Mouse (Mus musculus): ENCODE measurements around the gene Grid2. TPM values are rescaled to one million over a fixed set of nuclear protein-coding genes. Genes with fewer than 3 reads are reported as not detected.

Grid2 gene
- polyA plus RNA-seq, 1 experiment from 2014 or later: 0.07 TPM

- Histone ChIP-seq H3K9ac (no peak overlapping the region), H3K27ac (no peak overlapping the region), H3K4me3 (replicated peaks) (no peak overlapping the region), H3K36me3 (no peaks in the 10 kb centered on the region), H3K9me3 (replicated peaks) (no peaks in the 10 kb centered on the region), H3K4me2 (no peak overlapping the region), H3K4me1 (replicated peaks) (no peaks in the 10 kb centered on the region), H3K27me3 (no peaks in the 10 kb centered on the region)
- DNase-seq: no peak
- ATAC-seq (ENCODE audit: low read depth): no peak
- WGBS (ENCODE audit: insufficient replicate concordance): 75% methylated on average over 1 of the region's 1 CpGs
Observed at GRCm38 (mm10) chr6:64326936-64327335, 1071.3 kb downstream of the Grid2 start.

GRCm38 (mm10) chr6:64327876-64328275 lies 1072.2 kb downstream of the Grid2 start:
- Histone ChIP-seq H3K4me3 (replicated peaks) (no peak overlapping the region), H3K27ac (no peak overlapping the region), H3K27me3 (no peaks in the 10 kb centered on the region), H3K4me1 (replicated peaks) (no peaks in the 10 kb centered on the region), H3K9ac (no peak overlapping the region), H3K36me3 (no peaks in the 10 kb centered on the region), H3K9me3 (replicated peaks) (no peaks in the 10 kb centered on the region), H3K4me2 (no peak overlapping the region)
- DNase-seq (no peak), ATAC-seq (ENCODE audit: low read depth) (no peak)
- WGBS (ENCODE audit: insufficient replicate concordance): 56% methylated on average over 3 of the region's 3 CpGs

- 66% methylated on average over 4 of the region's 4 CpGs for WGBS (ENCODE audit: insufficient replicate concordance)
- H3K27ac ChIP-seq: no peak overlapping the region
- H3K4me2 ChIP-seq: no peak overlapping the region
- H3K9me3 ChIP-seq (replicated peaks): no peaks in the 10 kb centered on the region
- ATAC-seq (ENCODE audit: low read depth) (no peak), DNase-seq (no peak)
- no peak overlapping the region for H3K9ac ChIP-seq
- H3K27me3 ChIP-seq: no peaks in the 10 kb centered on the region
- no peaks in the 10 kb centered on the region for H3K36me3 ChIP-seq
- H3K4me3 ChIP-seq (replicated peaks): no peak overlapping the region
- H3K4me1 ChIP-seq (replicated peaks): no peaks in the 10 kb centered on the region
Observed at GRCm38 (mm10) chr6:64398413-64399098, 1142.9 kb downstream of the Grid2 start.

- H3K9ac ChIP-seq: no peak overlapping the region
- H3K36me3 ChIP-seq: no peaks in the 10 kb centered on the region
- no peak overlapping the region for H3K27ac ChIP-seq
- no peak for DNase-seq
- H3K4me3 ChIP-seq (replicated peaks): no peak overlapping the region
- ATAC-seq (ENCODE audit: low read depth): no peak
- no peaks in the 10 kb centered on the region for H3K9me3 ChIP-seq (replicated peaks)
- H3K27me3 ChIP-seq: no peaks in the 10 kb centered on the region
- H3K4me1 ChIP-seq (replicated peaks): no peaks in the 10 kb centered on the region
- H3K4me2 ChIP-seq: no peak overlapping the region
Observed at GRCm38 (mm10) chr6:64427658-64428057, 1172.0 kb downstream of the Grid2 start.

- H3K9me3 ChIP-seq (replicated peaks): no peaks in the 10 kb centered on the region
- no peaks in the 10 kb centered on the region for H3K4me1 ChIP-seq (replicated peaks)
- no peak overlapping the region for H3K4me3 ChIP-seq (replicated peaks)
- no peak overlapping the region for H3K4me2 ChIP-seq
- no peak overlapping the region for H3K9ac ChIP-seq
- ATAC-seq (ENCODE audit: low read depth) (no peak), DNase-seq (no peak)
- H3K27ac ChIP-seq: no peak overlapping the region
- no peaks in the 10 kb centered on the region for H3K36me3 ChIP-seq
- 51% methylated on average over 1 of the region's 1 CpGs for whole genome bisulfite sequencing (ENCODE audit: insufficient replicate concordance)
- H3K27me3 ChIP-seq: no peaks in the 10 kb centered on the region
Observed at GRCm38 (mm10) chr6:64428898-64429297, 1173.2 kb downstream of the Grid2 start.

GRCm38 (mm10) chr6:64448127-64448526 lies 1192.5 kb downstream of the Grid2 start:
- Histone ChIP-seq H3K27me3 (no peaks in the 10 kb centered on the region), H3K9me3 (replicated peaks) (no peaks in the 10 kb centered on the region), H3K4me1 (replicated peaks) (no peaks in the 10 kb centered on the region), H3K27ac (no peak overlapping the region), H3K4me2 (no peak overlapping the region), H3K36me3 (no peaks in the 10 kb centered on the region), H3K4me3 (replicated peaks) (no peak overlapping the region), H3K9ac (no peak overlapping the region)
- 59% methylated on average over 5 of the region's 5 CpGs for WGBS (ENCODE audit: insufficient replicate concordance)
- no peak for DNase-seq
- ATAC-seq (ENCODE audit: low read depth): no peak

GRCm38 (mm10) chr6:64448864-64449355 lies 1193.2 kb downstream of the Grid2 start:
- Histone ChIP-seq H3K4me2 (no peak overlapping the region), H3K27me3 (no peaks in the 10 kb centered on the region), H3K9me3 (replicated peaks) (no peaks in the 10 kb centered on the region), H3K36me3 (no peaks in the 10 kb centered on the region), H3K27ac (no peak overlapping the region), H3K4me1 (replicated peaks) (no peaks in the 10 kb centered on the region), H3K4me3 (replicated peaks) (no peak overlapping the region), H3K9ac (no peak overlapping the region)
- no peak for ATAC-seq (ENCODE audit: low read depth)
- 67% methylated on average over 4 of the region's 4 CpGs for WGBS (ENCODE audit: insufficient replicate concordance)
- DNase-seq: no peak

- Histone ChIP-seq H3K9ac (no peak overlapping the region), H3K4me2 (no peak overlapping the region), H3K36me3 (no peaks in the 10 kb centered on the region), H3K27me3 (no peaks in the 10 kb centered on the region), H3K9me3 (replicated peaks) (no peaks in the 10 kb centered on the region), H3K4me1 (replicated peaks) (no peaks in the 10 kb centered on the region), H3K4me3 (replicated peaks) (no peak overlapping the region), H3K27ac (no peak overlapping the region)
- no peak for DNase-seq
- ATAC-seq (ENCODE audit: low read depth): no peak
- WGBS (ENCODE audit: insufficient replicate concordance): 61% methylated on average over 3 of the region's 3 CpGs
Observed at GRCm38 (mm10) chr6:64450770-64451169, 1195.1 kb downstream of the Grid2 start.

GRCm38 (mm10) chr6:64479884-64480283 lies 1224.2 kb downstream of the Grid2 start:
- ATAC-seq (ENCODE audit: low read depth) (no peak), DNase-seq (no peak)
- H3K9ac ChIP-seq: no peak overlapping the region
- H3K36me3 ChIP-seq: no peaks in the 10 kb centered on the region
- H3K27me3 ChIP-seq: no peaks in the 10 kb centered on the region
- H3K9me3 ChIP-seq (replicated peaks): no peaks in the 10 kb centered on the region
- H3K4me2 ChIP-seq: no peak overlapping the region
- 65% methylated on average over 3 of the region's 3 CpGs for WGBS (ENCODE audit: insufficient replicate concordance)
- no peak overlapping the region for H3K4me3 ChIP-seq (replicated peaks)
- no peaks in the 10 kb centered on the region for H3K4me1 ChIP-seq (replicated peaks)
- no peak overlapping the region for H3K27ac ChIP-seq

- H3K36me3 ChIP-seq: no peaks in the 10 kb centered on the region
- H3K4me1 ChIP-seq (replicated peaks): no peaks in the 10 kb centered on the region
- DNase-seq: no peak
- no peak for ATAC-seq (ENCODE audit: low read depth)
- H3K27me3 ChIP-seq: no peaks in the 10 kb centered on the region
- no peak overlapping the region for H3K9ac ChIP-seq
- no peaks in the 10 kb centered on the region for H3K9me3 ChIP-seq (replicated peaks)
- H3K27ac ChIP-seq: no peak overlapping the region
- 38% methylated on average over 2 of the region's 2 CpGs for WGBS (ENCODE audit: insufficient replicate concordance)
- no peak overlapping the region for H3K4me3 ChIP-seq (replicated peaks)
- H3K4me2 ChIP-seq: no peak overlapping the region
Observed at GRCm38 (mm10) chr6:64480592-64480991, 1224.9 kb downstream of the Grid2 start.

GRCm38 (mm10) chr6:64490313-64491067 lies 1234.8 kb downstream of the Grid2 start:
- H3K9me3 ChIP-seq (replicated peaks): no peaks in the 10 kb centered on the region
- no peak overlapping the region for H3K4me3 ChIP-seq (replicated peaks)
- H3K4me1 ChIP-seq (replicated peaks): no peaks in the 10 kb centered on the region
- H3K9ac ChIP-seq: no peak overlapping the region
- ATAC-seq (ENCODE audit: low read depth) (no peak), DNase-seq (no peak)
- no peak overlapping the region for H3K27ac ChIP-seq
- H3K4me2 ChIP-seq: no peak overlapping the region
- H3K36me3 ChIP-seq: no peaks in the 10 kb centered on the region
- H3K27me3 ChIP-seq: no peaks in the 10 kb centered on the region
- WGBS (ENCODE audit: insufficient replicate concordance): 43% methylated on average over 4 of the region's 4 CpGs

- H3K4me3 ChIP-seq (replicated peaks): no peak overlapping the region
- WGBS (ENCODE audit: insufficient replicate concordance): 24% methylated on average over 1 of the region's 1 CpGs
- H3K4me1 ChIP-seq (replicated peaks): no peaks in the 10 kb centered on the region
- H3K9ac ChIP-seq: no peak overlapping the region
- no peak for DNase-seq
- H3K9me3 ChIP-seq (replicated peaks): no peaks in the 10 kb centered on the region
- no peak overlapping the region for H3K27ac ChIP-seq
- no peak overlapping the region for H3K4me2 ChIP-seq
- no peaks in the 10 kb centered on the region for H3K27me3 ChIP-seq
- H3K36me3 ChIP-seq: no peaks in the 10 kb centered on the region
- ATAC-seq (ENCODE audit: low read depth): no peak
Observed at GRCm38 (mm10) chr6:64504394-64504793, 1248.7 kb downstream of the Grid2 start.

All from liver, embryonic 13.5 days (tissue).